Mouse (Mus musculus) inflammation-experienced regulatory T-cells, adult 16 weeks (primary cell): Measurements from ENCODE around the gene Olfr399. TPM values are rescaled to one million over a fixed set of nuclear protein-coding genes. Genes with fewer than 3 reads are reported as not detected.

ENCODE experiments used
- polyA plus RNA-seq: library from polyadenylated mRNA; unstranded; fragments of 100-300 nt; shearing (Covaris generic); gene quantifications from one replicate; pipeline ENCODE4 v1.2.1, GENCODE M21; 2017

Gene Olfr399
- not detected for polyA plus RNA-seq

DNA sequence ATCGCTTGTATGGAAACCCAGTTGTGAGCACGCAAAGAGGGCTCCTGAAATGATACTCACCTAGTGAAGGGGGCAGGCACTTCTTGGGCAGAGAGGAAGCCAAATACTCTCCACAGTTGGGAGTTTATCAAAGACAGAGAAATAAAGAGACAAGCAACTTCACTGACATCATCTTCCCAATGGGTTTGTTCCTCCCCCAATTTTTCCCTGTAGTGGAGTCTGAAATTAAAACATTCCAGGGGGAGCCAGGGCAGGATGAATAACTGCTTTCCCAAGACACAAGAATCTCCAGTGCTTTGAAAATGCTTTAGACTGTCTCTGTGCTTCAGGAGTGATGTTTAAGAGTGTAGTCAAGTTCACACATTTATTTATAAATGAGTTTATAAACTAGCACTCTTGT is at the start of gene Olfr399, which contains the start of gene Olfr139:
Gene Olfr399 (minus strand): TSS at position 165 of the 400 bp plus-strand sequence.
Gene Olfr139 (minus strand): TSS at position 101 of the 400 bp plus-strand sequence.

DNA sequence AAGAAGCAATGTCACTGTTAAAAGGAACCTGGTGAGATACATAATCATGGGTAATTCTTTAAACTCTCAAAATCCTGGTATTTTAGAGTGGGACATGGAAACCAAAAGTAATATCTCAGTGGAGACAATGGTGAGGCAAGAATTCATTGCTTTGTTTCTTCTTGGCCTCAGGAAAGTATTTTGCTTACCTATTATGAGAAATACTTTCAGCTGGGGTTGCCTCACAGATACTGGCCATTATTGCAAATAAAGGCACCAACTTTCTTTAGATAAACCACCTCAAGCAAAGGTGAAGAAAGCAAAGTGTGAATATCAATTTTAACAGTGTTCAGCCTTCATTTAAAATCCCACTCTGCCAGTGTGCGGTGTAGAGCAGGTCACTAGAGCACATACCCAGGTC is 13.2 kb upstream of the Olfr399 start, which contains the start of gene Zfp616:
Gene Zfp616 (plus strand): TSS at position 301 of the 400 bp plus-strand sequence.

Other genes with a start within 250 kb of the Olfr399 start
- gene Olfr392, start 239.6 kb downstream of the Olfr399 start, polyA plus RNA-seq: not detected
- not detected for gene Olfr393, start 205.2 kb downstream of the Olfr399 start, polyA plus RNA-seq
- not detected for gene Olfr394, start 165.8 kb downstream of the Olfr399 start, polyA plus RNA-seq
- gene Olfr395, start 147.3 kb downstream of the Olfr399 start, polyA plus RNA-seq: not detected
- gene Olfr23, start 119.9 kb downstream of the Olfr399 start, polyA plus RNA-seq: not detected
- gene Olfr397, start 95.8 kb downstream of the Olfr399 start, polyA plus RNA-seq: not detected
- 0.06 TPM for gene Olfr398, start 66.2 kb downstream of the Olfr399 start, polyA plus RNA-seq
- gene Olfr139, start 64 bp downstream of the Olfr399 start, polyA plus RNA-seq: not detected
- gene Zfp616, start 13.3 kb upstream of the Olfr399 start, polyA plus RNA-seq: not detected
- gene Olfr401, start 57.1 kb upstream of the Olfr399 start, polyA plus RNA-seq: not detected
- gene Olfr402, start 96.9 kb upstream of the Olfr399 start, polyA plus RNA-seq: not detected
- not detected for gene Olfr403, start 129.6 kb upstream of the Olfr399 start, polyA plus RNA-seq
- gene Olfr43, start 154.8 kb upstream of the Olfr399 start, polyA plus RNA-seq: not detected
- gene Olfr406, start 203.2 kb upstream of the Olfr399 start, polyA plus RNA-seq: not detected
- gene Olfr59, start 227.1 kb upstream of the Olfr399 start, polyA plus RNA-seq: not detected